Mouse (Mus musculus) MEL (cell line): ENCODE measurements around the gene Bst2. TPM values are rescaled to one million over a fixed set of nuclear protein-coding genes. Genes with fewer than 3 reads are reported as not detected.
"Not testable (repeated sequence)": the region's sequence is repeated elsewhere in the genome, so short reads cannot be mapped to it uniquely, and the experiment has no call there.

Source experiments
- DNase-seq: peaks from one replicate; pipeline ENCODE4 v3.0.0; 2011; ENCODE audit warnings: low read depth, low spot score
- H3K27ac ChIP-seq: 2 replicates; pipeline ENCODE4 v1.5.1; 2012; ENCODE audit warnings: low read depth, mild to moderate bottlenecking, control low read depth, low read length, moderate library complexity; ENCODE audit not compliant: control insufficient read depth
- H3K27me3 ChIP-seq, 2 experiments: fragments of 150-350 bp in 1 of 2; sonication (generic) in 1 of 2; 2 replicates each; pipeline ENCODE4 v1.6.1; 2012; ENCODE audit warnings: low read length in 2 of 2, mild to moderate bottlenecking in 2 of 2, improper control_type of control experiment in 1 of 2, moderate library complexity in 1 of 2; ENCODE audit not compliant: insufficient read depth in 2 of 2, control insufficient read depth in 1 of 2
- H3K36me3 ChIP-seq, 2 experiments: 2 replicates each; pipeline ENCODE4 v1.6.1; 2012 to 2014; ENCODE audit warnings: low read length in 2 of 2, improper control_type of control experiment in 1 of 2, inconsistent platforms in 1 of 2, mild to moderate bottlenecking in 1 of 2; ENCODE audit not compliant: insufficient read depth in 2 of 2, control insufficient read depth in 1 of 2
- H3K4me1 ChIP-seq, 2 experiments: fragments of 150-350 bp in 1 of 2; sonication (generic) in 1 of 2; 2 replicates each; pipeline ENCODE4 v1.6.1; 2012; ENCODE audit warnings: low read length in 2 of 2, improper control_type of control experiment in 1 of 2, mild to moderate bottlenecking in 1 of 2; ENCODE audit not compliant: insufficient read depth in 2 of 2, control insufficient read depth in 1 of 2
- H3K4me3 ChIP-seq, 2 experiments: fragments of 150-350 bp in 1 of 2; sonication (generic) in 1 of 2; 2 replicates each; pipeline ENCODE4 v1.5.1; 2012; ENCODE audit warnings: low read depth in 2 of 2, low read length in 2 of 2, mild to moderate bottlenecking in 2 of 2, moderate library complexity in 2 of 2, control low read depth in 1 of 2, improper control_type of control experiment in 1 of 2; ENCODE audit not compliant: control insufficient read depth in 1 of 2, insufficient read depth in 1 of 2
- H3K79me2 ChIP-seq: 2 replicates; pipeline ENCODE4 v1.6.1; 2012; ENCODE audit warnings: mild to moderate bottlenecking, low read length, moderate library complexity; ENCODE audit not compliant: control insufficient read depth, poor library complexity, insufficient read depth
- H3K9ac ChIP-seq: 2 replicates; pipeline ENCODE4 v1.6.1; 2012; ENCODE audit warnings: low read depth, mild to moderate bottlenecking, control low read depth, low read length, moderate library complexity; ENCODE audit not compliant: control insufficient read depth, poor library complexity, severe bottlenecking
- H3K9me3 ChIP-seq: fragments of 150-350 bp; sonication (generic); replicated peaks from 2 replicates; pipeline ENCODE4 v1.6.1; 2012; ENCODE audit warnings: mild to moderate bottlenecking, low read length, improper control_type of control experiment, moderate library complexity; ENCODE audit not compliant: insufficient read depth
- CHD2 ChIP-seq: IDR thresholded peaks from 2 replicates; pipeline ENCODE4 v1.6.1; 2011; ENCODE audit warnings: low read length, improper control_type of control experiment
- CTCF ChIP-seq, 3 experiments: IDR thresholded peaks in 2 of 3; conservative IDR thresholded peaks in 1 of 3; 2 replicates each; pipeline ENCODE4 v1.5.1; 2011 to 2012; ENCODE audit warnings: low read length in 3 of 3, low read depth in 2 of 3, mild to moderate bottlenecking in 2 of 3, improper control_type of control experiment in 1 of 3, inconsistent platforms in 1 of 3, mixed read lengths in 1 of 3, moderate library complexity in 1 of 3; ENCODE audit not compliant: control insufficient read depth in 1 of 3, insufficient read depth in 1 of 3, poor library complexity in 1 of 3, severe bottlenecking in 1 of 3
- GATA1 ChIP-seq: IDR thresholded peaks from 2 replicates; pipeline ENCODE4 v1.6.1; 2011; ENCODE audit warnings: low read depth, low read length, improper control_type of control experiment
- KAT2A ChIP-seq: conservative IDR thresholded peaks from 2 replicates; pipeline ENCODE4 v1.6.1; 2012; ENCODE audit warnings: low read depth, low read length, improper control_type of control experiment, inconsistent platforms
- MAX ChIP-seq: IDR thresholded peaks from 2 replicates; pipeline ENCODE4 v1.6.1; 2011; ENCODE audit warnings: low read length, improper control_type of control experiment
- RAD21 ChIP-seq: IDR thresholded peaks from 2 replicates; pipeline ENCODE4 v1.6.1; 2011; ENCODE audit warnings: mild to moderate bottlenecking, low read depth, low read length, improper control_type of control experiment
- RCOR1 ChIP-seq: IDR thresholded peaks from 2 replicates; pipeline ENCODE4 v1.6.1; 2012; ENCODE audit warnings: low read depth, mild to moderate bottlenecking, inconsistent platforms, low read length, improper control_type of control experiment
- SMC3 ChIP-seq: IDR thresholded peaks from 2 replicates; pipeline ENCODE4 v1.6.1; 2011; ENCODE audit warnings: low read depth, low read length, improper control_type of control experiment
- TCF12 ChIP-seq: IDR thresholded peaks from 2 replicates; pipeline ENCODE4 v1.6.1; 2014; ENCODE audit warnings: low read depth, mild to moderate bottlenecking, inconsistent platforms, low read length, improper control_type of control experiment, moderate library complexity
- USF2 ChIP-seq, 2 experiments: IDR thresholded peaks; 2 replicates each; pipeline ENCODE4 v1.6.1; 2011 to 2012; ENCODE audit warnings: improper control_type of control experiment in 2 of 2, low read length in 2 of 2, borderline replicate concordance in 1 of 2, inconsistent platforms in 1 of 2, low read depth in 1 of 2, mild to moderate bottlenecking in 1 of 2; ENCODE audit not compliant: insufficient read depth in 1 of 2
- ZC3H11A ChIP-seq: IDR thresholded peaks from 2 replicates; pipeline ENCODE4 v1.6.1; 2012; ENCODE audit warnings: low read depth, mild to moderate bottlenecking, inconsistent platforms, low read length, improper control_type of control experiment
- ZKSCAN1 ChIP-seq: IDR thresholded peaks from 2 replicates; pipeline ENCODE4 v1.6.1; 2012; ENCODE audit warnings: low read depth, mild to moderate bottlenecking, inconsistent platforms, low read length, improper control_type of control experiment, moderate library complexity
- ZMIZ1 ChIP-seq: IDR thresholded peaks from 2 replicates; pipeline ENCODE4 v1.6.1; 2012; ENCODE audit warnings: low read depth, mild to moderate bottlenecking, inconsistent platforms, low read length, improper control_type of control experiment, moderate library complexity
- polyA plus RNA-seq, 2 experiments: library from polyadenylated mRNA; stranded (reverse) in 1 of 2; unstranded in 1 of 2; fragments of >175 nt in 1 of 2; fragments of >200 nt in 1 of 2; gene quantifications; 2 replicates each; pipeline versions ENCODE4 v1.2.1 to v1.2.4; 2012; ENCODE audit warnings: low replicate concordance in 2 of 2, low read depth in 1 of 2; ENCODE audit not compliant: insufficient read length in 2 of 2, insufficient read depth in 1 of 2, missing spikeins in 1 of 2
- total RNA-seq: library from RNA; depleted of rRNA; stranded (reverse); fragments of 300-350 nt; gene quantifications from 2 replicates; pipeline ENCODE4 v1.2.3, GENCODE M21; 2012

Gene Bst2
- total and polyA plus RNA-seq, 3 experiments, result 49.9 to 125 TPM; not detected in 1

GRCm38 (mm10) chr8:71534263-71534810 is 2.9 kb downstream of the Bst2 start:
- TF ChIP-seq CTCF (IDR thresholded peaks at IDR 0.05 in 2 of 3, conservative IDR thresholded peaks at IDR 0.05 in 1 of 3; ENCODE audit: control insufficient read depth in 1 of 3, insufficient read depth in 1 of 3, low read depth in 2 of 3, low read length in 3 of 3, poor library complexity in 1 of 3, severe bottlenecking in 1 of 3) (peak in 2 of 3 experiments; percentile 25 to 31; a peak in 3 of 6 replicates), USF2 (IDR thresholded peaks at IDR 0.05; ENCODE audit: borderline replicate concordance in 1 of 2, insufficient read depth in 1 of 2, low read depth in 1 of 2, low read length in 2 of 2) (no peak)
- Histone ChIP-seq H3K79me2 (peaks cover 1% of the 10 kb centered on the region), H3K4me1 (peaks cover 0 to 8% of the 10 kb centered on the region in 2 experiments; a peak in 2 of 4 replicates), H3K4me3 (no peak overlapping the region), H3K36me3 (peaks cover 0 to 3% of the 10 kb centered on the region in 2 experiments; a peak in 1 of 4 replicates), H3K27me3 (no peaks in the 10 kb centered on the region), H3K27ac (no peak overlapping the region), H3K9me3 (no peaks in the 10 kb centered on the region), H3K9ac (no peak overlapping the region)
- DNase-seq, result no peak

DNA sequence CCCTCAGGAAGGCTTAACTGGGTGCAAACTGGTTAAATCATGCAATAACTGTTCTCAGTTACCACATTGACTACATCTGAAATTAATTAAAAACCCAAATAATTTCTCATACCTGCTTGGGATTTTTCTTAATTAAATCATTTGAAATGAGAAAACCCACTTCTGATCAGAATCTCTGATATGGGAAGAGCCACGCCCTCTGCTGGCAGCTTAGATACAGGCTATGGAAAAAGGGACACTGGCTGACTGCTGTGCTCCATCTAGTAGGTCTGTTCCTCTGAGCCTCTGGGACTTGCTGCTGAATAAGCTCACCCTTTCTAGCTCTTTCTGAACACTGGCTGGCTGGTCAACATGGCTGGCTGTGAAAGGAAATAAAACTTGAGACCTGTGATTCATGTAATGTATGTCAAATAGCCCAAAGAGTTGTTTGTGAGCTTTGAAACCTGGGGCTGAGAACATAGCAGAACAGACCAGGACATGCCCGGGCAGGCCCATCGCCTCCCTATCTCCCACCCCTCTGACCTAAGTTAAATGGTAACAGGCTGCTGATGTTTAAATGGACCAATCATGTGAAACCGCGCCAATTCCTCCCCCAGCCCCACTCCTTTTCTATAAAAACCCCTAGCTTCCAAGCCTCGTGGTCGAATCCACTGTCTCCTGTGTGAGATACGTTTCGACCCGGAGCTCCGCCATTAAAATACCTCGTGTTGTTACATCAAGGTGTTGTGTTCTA is 6.4 kb downstream of the Bst2 start:
- H3K4me1 ChIP-seq, H3K9me3 ChIP-seq, H3K79me2 ChIP-seq, H3K27me3 ChIP-seq, H3K9ac ChIP-seq, H3K27ac ChIP-seq, H3K4me3 ChIP-seq, H3K36me3 ChIP-seq: not testable (repeated sequence)
- peak; percentile 67 for DNase-seq
- peak; percentile 75 for TF ChIP-seq GATA1
- peak; percentile 15 for TF ChIP-seq RAD21
- peak; percentile 54 to 71 (median 58) for TF ChIP-seq CTCF (IDR thresholded peaks at IDR 0.05 in 2 of 3, conservative IDR thresholded peaks at IDR 0.05 in 1 of 3; ENCODE audit: control insufficient read depth in 1 of 3, insufficient read depth in 1 of 3, low read depth in 2 of 3, low read length in 3 of 3, poor library complexity in 1 of 3, severe bottlenecking in 1 of 3)
- peak; percentile 61 for TF ChIP-seq SMC3

DNA sequence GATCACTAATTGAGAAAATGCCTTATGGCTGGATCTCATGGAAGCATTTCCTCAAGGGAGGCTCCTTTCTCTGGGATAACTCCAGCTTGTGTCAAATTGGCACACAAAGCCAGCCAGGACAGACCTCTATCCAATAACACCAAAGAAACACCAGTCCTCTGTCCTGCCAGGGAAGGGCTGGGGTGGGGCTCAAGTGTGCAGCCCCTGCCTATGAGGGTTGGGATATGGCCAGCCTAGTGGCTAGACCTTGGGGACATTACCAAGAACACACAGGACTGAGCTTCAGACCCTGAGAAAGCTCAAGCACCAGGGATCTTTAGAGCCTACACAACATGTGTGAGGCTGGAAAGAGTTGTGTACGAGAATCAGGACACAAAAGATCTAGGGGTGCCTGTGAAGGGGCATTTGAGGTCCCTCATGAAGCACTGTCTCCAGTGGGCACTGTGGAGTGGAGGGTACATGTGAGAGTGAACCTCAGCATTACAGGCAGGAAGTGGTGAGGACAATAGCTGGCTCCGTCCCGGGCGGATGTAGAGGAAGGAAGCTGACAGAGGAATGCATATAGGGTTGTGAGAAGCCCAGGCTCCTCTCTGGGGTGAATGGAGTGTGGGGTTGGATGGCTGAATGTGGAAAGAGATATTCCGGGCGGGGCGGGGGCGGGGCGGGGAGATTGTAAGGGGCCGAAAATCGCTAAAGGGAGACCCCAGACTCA is 8.7 kb downstream of the Bst2 start:
- Histone ChIP-seq H3K27me3 (no peaks in the 10 kb centered on the region; a peak in 1 of 4 replicates), H3K79me2 (no peaks in the 10 kb centered on the region), H3K36me3 (no peaks in the 10 kb centered on the region), H3K4me1 (no peaks in the 10 kb centered on the region), H3K9me3 (no peaks in the 10 kb centered on the region), H3K4me3 (no peak overlapping the region), H3K9ac (no peak overlapping the region), H3K27ac (no peak overlapping the region)
- TF ChIP-seq KAT2A (no peak), CTCF (IDR thresholded peaks at IDR 0.05 in 2 of 3, conservative IDR thresholded peaks at IDR 0.05 in 1 of 3; ENCODE audit: control insufficient read depth in 1 of 3, insufficient read depth in 1 of 3, low read depth in 2 of 3, low read length in 3 of 3, poor library complexity in 1 of 3, severe bottlenecking in 1 of 3) (no peak), TCF12 (no peak), ZMIZ1 (no peak), ZKSCAN1 (no peak), RCOR1 (no peak), MAX (no peak), ZC3H11A (no peak), CHD2 (no peak)
- no peak for DNase-seq
